Mouse (Mus musculus) layer of hippocampus, adult 6 months (tissue): ENCODE data around the gene Igsf1. TPM values are rescaled to one million over a fixed set of nuclear protein-coding genes. Genes with fewer than 3 reads are reported as not detected.

ENCODE experiments used
- long read RNA-seq, 2 experiments: library from polyadenylated mRNA; unstranded; transcript quantifications; one replicate each; pipeline ENCODE4 v2.0.0; 2019 to 2020
- polyA plus RNA-seq: library from polyadenylated mRNA; unstranded; fragments of <200 nt; fragmentation: Nextera tagmentation; gene quantifications from 2 replicates; pipeline ENCODE4 v1.2.3, GENCODE M21; 2021

Igsf1 gene
- polyA plus RNA-seq, result 3.7 and 4.0 TPM in 2 replicates
- long read RNA-seq, experiment 1, partial matches to known transcripts, result 1 of 3 reads
- long read RNA-seq, experiment 1, other reads (novel, unspliced or antisense), result 2 of 3 reads
- long read RNA-seq, experiment 2, full-length matches to known transcripts, result 28 of 61 reads
- long read RNA-seq, experiment 2, partial matches to known transcripts, result 20 of 61 reads
- long read RNA-seq, experiment 2, other reads (novel, unspliced or antisense), result 13 of 61 reads

GRCm38 (mm10) chrX:49797213-49798019, at the start of gene Igsf1:
Gene Igsf1 (minus strand): TSS chrX:49797749.

GRCm38 (mm10) chrX:49734959-49735358, 62.6 kb downstream of the Igsf1 start, which contains the start of gene Olfr1321:
Gene Olfr1321 (minus strand): TSS chrX:49735059.

Other genes with a start within 250 kb of the Igsf1 start
- not detected in 2 replicates for gene Olfr1320, start 125.4 kb downstream of the Igsf1 start, polyA plus RNA-seq
- gene Olfr1321, start 62.7 kb downstream of the Igsf1 start, polyA plus RNA-seq, result not detected in 2 replicates
- gene Olfr1322, start 93.7 kb upstream of the Igsf1 start, polyA plus RNA-seq, result not detected in 2 replicates
- not detected in 2 replicates for gene Olfr1323, start 221.6 kb upstream of the Igsf1 start, polyA plus RNA-seq